Mouse (Mus musculus): ENCODE measurements around the gene Tmem235. TPM values are rescaled to one million over a fixed set of nuclear protein-coding genes. Genes with fewer than 3 reads are reported as not detected.

The Tmem235 gene
- polyA plus RNA-seq, 1 experiment from 2014 or later = not detected

- H3K4me3 ChIP-seq (replicated peaks; ENCODE audit: low read depth, low read length) = no peak overlapping the region
- peak; percentile 64 for DNase-seq
- H3K4me2 ChIP-seq (ENCODE audit: low read length) = peak overlapping the region; percentile 22; the same call in 1 of the 2 replicates
- H3K9me3 ChIP-seq (ENCODE audit: control insufficient read depth, low read length) = no peaks in the 10 kb centered on the region
- H3K27me3 ChIP-seq (ENCODE audit: control insufficient read depth, insufficient read depth, low read length) = no peaks in the 10 kb centered on the region
- no peak overlapping the region; the same call in 1 of the 2 replicates for H3K9ac ChIP-seq (replicated peaks; ENCODE audit: low read length)
- WGBS = 34% methylated on average over 13 of the region's 13 CpGs
- peak; percentile 60; the same call in 1 of the 2 replicates for ATAC-seq (ENCODE audit: low FRiP score, low TSS enrichment)
- peaks cover 20% of the 10 kb centered on the region for H3K4me1 ChIP-seq (ENCODE audit: control insufficient read depth, insufficient read depth, low read length)
- H3K27ac ChIP-seq (replicated peaks; ENCODE audit: low read depth, low read length) = peak overlapping the region; percentile 49; the same call in 1 of the 2 replicates
- H3K36me3 ChIP-seq (ENCODE audit: control insufficient read depth, insufficient read depth, low read length) = no peaks in the 10 kb centered on the region
Measured at GRCm38 (mm10) chr11:117877917-117878745, 17.6 kb downstream of the Tmem235 start.

- H3K9ac ChIP-seq (replicated peaks; ENCODE audit: low read length) = 0 out of 2 replicates have a peak overlapping the region, but pooled peaks have one; percentile 6
- no peaks in the 10 kb centered on the region for H3K36me3 ChIP-seq (ENCODE audit: control insufficient read depth, insufficient read depth, low read length)
- H3K9me3 ChIP-seq (ENCODE audit: control insufficient read depth, low read length) = no peaks in the 10 kb centered on the region
- 0 out of 2 replicates have a peak, but pooled peaks have one; percentile 4 for ATAC-seq (ENCODE audit: low FRiP score, low TSS enrichment)
- no peak overlapping the region for H3K4me3 ChIP-seq (replicated peaks; ENCODE audit: low read depth, low read length)
- WGBS = 23% methylated on average over 8 of the region's 8 CpGs
- H3K27ac ChIP-seq (replicated peaks; ENCODE audit: low read depth, low read length) = peak overlapping the region; percentile 49; the same call in 1 of the 2 replicates
- no peaks in the 10 kb centered on the region for H3K27me3 ChIP-seq (ENCODE audit: control insufficient read depth, insufficient read depth, low read length)
- no peak for DNase-seq
- H3K4me1 ChIP-seq (ENCODE audit: control insufficient read depth, insufficient read depth, low read length) = peaks cover 16% of the 10 kb centered on the region
- H3K4me2 ChIP-seq (ENCODE audit: low read length) = peak overlapping the region; percentile 22; the same call in 1 of the 2 replicates
Measured at GRCm38 (mm10) chr11:117878892-117879291, 18.3 kb downstream of the Tmem235 start.

DNA sequence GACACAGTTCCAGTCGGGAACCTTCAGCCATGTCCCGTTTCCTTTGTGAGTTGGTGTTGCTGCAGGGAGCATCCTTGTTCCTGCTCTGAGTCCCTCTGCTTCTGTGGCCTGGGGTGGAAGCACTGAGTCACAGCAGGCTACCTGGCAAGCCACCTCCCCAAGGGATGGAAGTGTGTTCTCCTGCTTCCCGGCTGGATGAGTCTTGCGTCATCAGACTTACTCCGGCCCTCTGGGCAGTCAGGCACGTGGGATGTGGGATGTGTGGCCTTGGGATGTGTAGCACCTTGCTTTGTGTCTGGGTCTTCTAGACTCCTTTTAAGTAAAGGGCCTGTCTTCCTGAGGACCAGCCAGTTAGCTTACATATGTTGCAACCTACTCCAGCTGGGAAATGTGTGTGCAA, 19.1 kb downstream of the Tmem235 start:
- WGBS = 79% methylated on average over 6 of the region's 6 CpGs
- H3K27ac ChIP-seq (replicated peaks; ENCODE audit: low read depth, low read length) = no peak overlapping the region
- DNase-seq (no peak), ATAC-seq (ENCODE audit: low FRiP score, low TSS enrichment) (no peak)
- H3K9ac ChIP-seq (replicated peaks; ENCODE audit: low read length) = no peak overlapping the region
- H3K36me3 ChIP-seq (ENCODE audit: control insufficient read depth, insufficient read depth, low read length) = no peaks in the 10 kb centered on the region
- no peaks in the 10 kb centered on the region for H3K27me3 ChIP-seq (ENCODE audit: control insufficient read depth, insufficient read depth, low read length)
- no peak overlapping the region for H3K4me2 ChIP-seq (ENCODE audit: low read length)
- no peak overlapping the region for H3K4me3 ChIP-seq (replicated peaks; ENCODE audit: low read depth, low read length)
- H3K9me3 ChIP-seq (ENCODE audit: control insufficient read depth, low read length) = no peaks in the 10 kb centered on the region
- H3K4me1 ChIP-seq (ENCODE audit: control insufficient read depth, insufficient read depth, low read length) = peaks cover 16% of the 10 kb centered on the region

- Histone ChIP-seq H3K27me3 (ENCODE audit: control insufficient read depth, insufficient read depth, low read length) (no peaks in the 10 kb centered on the region), H3K4me3 (replicated peaks; ENCODE audit: low read depth, low read length) (no peak overlapping the region), H3K27ac (replicated peaks; ENCODE audit: low read depth, low read length) (no peak overlapping the region), H3K9me3 (ENCODE audit: control insufficient read depth, low read length) (no peaks in the 10 kb centered on the region), H3K4me1 (ENCODE audit: control insufficient read depth, insufficient read depth, low read length) (peaks cover 16% of the 10 kb centered on the region), H3K4me2 (ENCODE audit: low read length) (no peak overlapping the region), H3K36me3 (ENCODE audit: control insufficient read depth, insufficient read depth, low read length) (no peaks in the 10 kb centered on the region), H3K9ac (replicated peaks; ENCODE audit: low read length) (no peak overlapping the region)
- no peak for ATAC-seq (ENCODE audit: low FRiP score, low TSS enrichment)
- no peak for DNase-seq
- WGBS = 91% methylated on average over 9 of the region's 9 CpGs
Measured at GRCm38 (mm10) chr11:117880336-117880976, 19.9 kb downstream of the Tmem235 start.

DNA sequence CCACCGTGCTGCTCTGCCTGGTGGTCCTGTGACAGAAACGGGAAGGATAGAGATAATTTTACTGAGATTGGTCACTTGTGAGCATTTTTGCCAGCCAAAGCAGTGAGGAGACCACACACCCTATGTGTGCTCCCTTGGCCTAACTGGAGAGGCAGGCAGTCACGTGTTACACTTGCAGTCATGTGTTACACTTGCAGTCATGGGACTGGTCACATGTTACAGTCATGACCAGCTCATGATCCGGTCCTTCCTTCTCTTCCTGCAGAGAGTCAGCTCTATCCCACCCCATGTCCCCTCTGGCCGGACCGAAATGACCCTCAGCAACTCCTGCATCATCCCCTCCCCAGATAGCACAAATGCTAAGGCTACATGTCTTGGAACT, 20.4 kb downstream of the Tmem235 start:
- H3K9me3 ChIP-seq (ENCODE audit: control insufficient read depth, low read length) = no peaks in the 10 kb centered on the region
- H3K9ac ChIP-seq (replicated peaks; ENCODE audit: low read length) = no peak overlapping the region
- WGBS = 86% methylated on average over 6 of the region's 6 CpGs
- H3K27me3 ChIP-seq (ENCODE audit: control insufficient read depth, insufficient read depth, low read length) = no peaks in the 10 kb centered on the region
- no peak for ATAC-seq (ENCODE audit: low FRiP score, low TSS enrichment)
- no peaks in the 10 kb centered on the region for H3K36me3 ChIP-seq (ENCODE audit: control insufficient read depth, insufficient read depth, low read length)
- H3K4me1 ChIP-seq (ENCODE audit: control insufficient read depth, insufficient read depth, low read length) = peaks cover 16% of the 10 kb centered on the region
- no peak overlapping the region for H3K27ac ChIP-seq (replicated peaks; ENCODE audit: low read depth, low read length)
- no peak for DNase-seq
- H3K4me2 ChIP-seq (ENCODE audit: low read length) = no peak overlapping the region
- no peak overlapping the region for H3K4me3 ChIP-seq (replicated peaks; ENCODE audit: low read depth, low read length)

DNA sequence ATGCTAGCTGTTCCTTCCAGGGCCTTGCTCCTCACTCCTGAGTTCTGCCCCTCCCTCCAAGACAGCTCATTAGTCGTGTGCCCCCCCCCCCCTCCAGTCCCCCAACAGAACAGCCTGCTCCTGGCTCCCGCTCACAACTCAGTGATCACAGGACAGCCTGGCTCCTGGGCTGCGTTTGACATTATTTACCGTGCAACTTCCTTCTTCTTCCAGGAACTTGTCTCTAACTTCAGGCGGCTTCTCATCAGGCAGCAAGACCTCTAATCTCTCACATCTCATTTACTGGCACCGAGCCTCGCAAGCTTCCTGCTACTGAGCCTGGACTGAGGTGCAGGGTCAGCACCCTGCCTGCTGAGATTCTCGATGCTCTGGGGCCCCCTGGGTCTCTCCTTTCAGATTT, 21.2 kb downstream of the Tmem235 start:
- Histone ChIP-seq H3K27ac (replicated peaks; ENCODE audit: low read depth, low read length) (no peak overlapping the region), H3K4me2 (ENCODE audit: low read length) (no peak overlapping the region), H3K9me3 (ENCODE audit: control insufficient read depth, low read length) (no peaks in the 10 kb centered on the region), H3K9ac (replicated peaks; ENCODE audit: low read length) (no peak overlapping the region), H3K36me3 (ENCODE audit: control insufficient read depth, insufficient read depth, low read length) (no peaks in the 10 kb centered on the region), H3K27me3 (ENCODE audit: control insufficient read depth, insufficient read depth, low read length) (no peaks in the 10 kb centered on the region), H3K4me1 (ENCODE audit: control insufficient read depth, insufficient read depth, low read length) (peaks cover 16% of the 10 kb centered on the region), H3K4me3 (replicated peaks; ENCODE audit: low read depth, low read length) (no peak overlapping the region)
- DNase-seq (no peak), ATAC-seq (ENCODE audit: low FRiP score, low TSS enrichment) (no peak)
- 12% methylated on average over 8 of the region's 8 CpGs for WGBS

DNA sequence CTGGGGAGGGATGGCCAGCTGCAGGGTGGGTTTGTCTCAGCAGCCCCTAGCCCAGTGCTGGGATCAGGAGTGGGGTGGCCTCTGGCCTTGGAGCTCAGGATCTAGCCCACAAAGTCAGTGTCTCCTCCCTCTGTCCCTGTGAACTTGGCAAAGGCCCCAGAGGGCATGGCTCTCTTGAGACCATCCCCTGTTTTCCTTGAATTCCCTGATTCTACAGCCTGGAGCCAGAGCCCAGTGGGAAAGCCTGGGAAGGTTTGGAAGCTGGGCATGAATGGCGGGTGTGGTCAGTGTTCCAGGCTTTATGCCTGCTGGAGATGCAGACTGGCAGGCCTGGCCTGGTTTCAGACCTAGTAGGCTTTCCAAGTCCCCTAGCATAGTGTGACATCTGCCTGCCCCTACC, 21.7 kb downstream of the Tmem235 start:
- Histone ChIP-seq H3K27me3 (ENCODE audit: control insufficient read depth, insufficient read depth, low read length) (no peaks in the 10 kb centered on the region), H3K4me3 (replicated peaks; ENCODE audit: low read depth, low read length) (no peak overlapping the region), H3K9ac (replicated peaks; ENCODE audit: low read length) (no peak overlapping the region), H3K36me3 (ENCODE audit: control insufficient read depth, insufficient read depth, low read length) (no peaks in the 10 kb centered on the region), H3K27ac (replicated peaks; ENCODE audit: low read depth, low read length) (no peak overlapping the region), H3K4me2 (ENCODE audit: low read length) (no peak overlapping the region), H3K9me3 (ENCODE audit: control insufficient read depth, low read length) (no peaks in the 10 kb centered on the region), H3K4me1 (ENCODE audit: control insufficient read depth, insufficient read depth, low read length) (peaks cover 16% of the 10 kb centered on the region)
- DNase-seq (no peak), ATAC-seq (ENCODE audit: low FRiP score, low TSS enrichment) (no peak)
- WGBS = 61% methylated on average over 1 of the region's 1 CpGs

DNA sequence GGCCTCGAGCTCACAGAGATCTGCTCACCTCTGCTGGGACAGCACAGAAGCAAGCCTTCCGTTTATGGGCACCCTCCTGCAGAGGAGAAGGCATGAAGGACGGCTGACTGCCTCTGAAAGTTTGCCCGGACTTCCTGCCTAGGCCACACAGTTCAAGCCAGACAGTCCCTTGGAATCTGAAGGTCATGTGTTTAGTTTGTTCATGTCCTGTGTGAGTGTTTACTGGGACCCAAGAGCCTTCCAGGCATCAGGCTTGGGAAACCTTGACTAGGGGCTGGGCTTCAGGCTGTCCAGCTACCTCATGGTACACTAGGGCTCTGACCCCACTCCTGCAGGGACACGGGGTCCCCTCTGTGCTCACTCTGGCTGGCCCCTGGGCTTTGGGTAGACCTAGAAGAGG, 25.4 kb downstream of the Tmem235 start:
- Histone ChIP-seq H3K27ac (replicated peaks; ENCODE audit: low read depth, low read length) (no peak overlapping the region), H3K36me3 (ENCODE audit: control insufficient read depth, insufficient read depth, low read length) (no peaks in the 10 kb centered on the region), H3K27me3 (ENCODE audit: control insufficient read depth, insufficient read depth, low read length) (no peaks in the 10 kb centered on the region), H3K9me3 (ENCODE audit: control insufficient read depth, low read length) (no peaks in the 10 kb centered on the region), H3K4me1 (ENCODE audit: control insufficient read depth, insufficient read depth, low read length) (peaks cover 32% of the 10 kb centered on the region), H3K4me2 (ENCODE audit: low read length) (no peak overlapping the region), H3K9ac (replicated peaks; ENCODE audit: low read length) (no peak overlapping the region), H3K4me3 (replicated peaks; ENCODE audit: low read depth, low read length) (no peak overlapping the region)
- 56% methylated on average over 5 of the region's 5 CpGs for WGBS
- no peak for DNase-seq
- no peak for ATAC-seq (ENCODE audit: low FRiP score, low TSS enrichment)
